Comparison of ENCODE assay signal across 8 mouse cellular contexts in genomic region chr11:68975085-68975484, GRCm38 (mm10). TPM values are rescaled to one million over a fixed set of nuclear protein-coding genes. Genes with fewer than 3 reads are reported as not detected.
DNase-seq lines count a peak whose midpoint lies in the region; ATAC-seq and TF ChIP-seq lines count a peak whose summit lies in the region.

TSS of gene Rangrf (minus strand) at chr11:68975185.

- no peak within 1 kb of the TSS for H3K27ac ChIP-seq in heart, adult 2 months

- no peaks in the 10 kb centered on the region for H3K79me2 ChIP-seq in heart, adult 2 months (replicated peaks; ENCODE audit: control insufficient read depth, insufficient read depth, low read length)

- peak within 1 kb of the TSS; percentile 56; the same call in 1 of the 2 replicates for H3K4me3 ChIP-seq in heart, adult 2 months

- no peak for ATAC-seq in inflammation-experienced regulatory T-cells, adult 6 months
- no peak for ATAC-seq in megakaryocyte-erythroid progenitor cell, adult 5-6 weeks (replicated peaks; ENCODE audit: low FRiP score, low TSS enrichment, poor library complexity, severe bottlenecking)

- H3K36me3 ChIP-seq in heart, adult 2 months (ENCODE audit: control insufficient read depth, insufficient read depth, low read length): no peaks in the 10 kb centered on the region

- TF ChIP-seq EP300 in heart, adult 2 months (IDR thresholded peaks at IDR 0.05; ENCODE audit: insufficient read depth, low read depth, low read length): no peak

- H3K27me3 ChIP-seq in heart, adult 2 months (ENCODE audit: control insufficient read depth, insufficient read depth, low read length): no peaks in the 10 kb centered on the region

- peaks cover 6% of the 10 kb centered on the region for H3K4me1 ChIP-seq in heart, adult 2 months (ENCODE audit: control insufficient read depth, insufficient read depth, low read length)

- peak within 1 kb of the TSS; percentile 67; the same call in 1 of the 2 replicates for H3K9ac ChIP-seq in heart, adult 2 months (ENCODE audit: low read depth, low read length)

- no peak for TF ChIP-seq POLR2A in heart, adult 2 months (IDR thresholded peaks at IDR 0.05; ENCODE audit: insufficient read depth, low read depth, low read length)

- DNase-seq in heart, adult 2 months: no peak
- DNase-seq in heart, adult 11 months: no peak
- no peak for DNase-seq in adrenal gland, adult 2 months
- DNase-seq in gastrocnemius, adult 8-10 months (ENCODE audit: low spot score in 2 of 2): no peak
- DNase-seq in right cerebral cortex, postnatal 25 days: no peak
- DNase-seq in adipocyte (ENCODE audit: low spot score): no peak

- TF ChIP-seq CTCF in heart, adult 2 months (IDR thresholded peaks at IDR 0.05): no peak

- 71% methylated on average over 7 of the region's 7 CpGs for WGBS in heart, adult 2 months

- intact Hi-C loops in heart, adult 2 months (cut with DNase I): no loop called here

RNA-seq across cellular contexts. Expression of gene Rangrf, which starts in this region (rescaled TPM):
- total RNA-seq in heart, adult 2 months (2021): 100 to 1,000 TPM in 1 of 2 experiments, 10 to 100 TPM in 1; 80.7 to 100 TPM
- polyA plus RNA-seq in heart, adult 2 months (2012; rRNA removed): 145 and 169 TPM in 2 replicates
- 10 to 100 TPM; 13.5 to 31.2 TPM for total RNA-seq in adrenal gland, adult 2 months (2021)
- polyA plus RNA-seq in adrenal gland, adult 2 months (2012; rRNA removed): 16.9 and 17.8 TPM in 2 replicates
- total RNA-seq in gastrocnemius, adult 8-10 months (2022): 10 to 100 TPM; 59.5 to 84.1 (median 69.6) TPM
- polyA plus RNA-seq in inflammation-experienced regulatory T-cells, adult 6 months (2017; shearing (Covaris generic)): 10 to 100 TPM; 13.7 to 72.0 (median 38.3) TPM
- 240 and 254 TPM in 2 replicates for total RNA-seq in megakaryocyte-erythroid progenitor cell, adult 5-6 weeks (2014; fragmentation: Nextera tagmentation)
- total RNA-seq in megakaryocyte-erythroid progenitor cell, adult 5-6 weeks (2017): 69.1 and 104 TPM in 2 replicates
